Mouse (Mus musculus) liver, adult 2 months (tissue): ENCODE data around the gene Gm20503.

Experiments used
- CTCF ChIP-seq: fragments of 200-500 bp; IDR thresholded peaks from 2 replicates; pipeline ENCODE4 v1.5.1; 2011; ENCODE audit warnings: low read depth, low read length, control low read depth
- POLR2A ChIP-seq: fragments of 200-500 bp; IDR thresholded peaks from 2 replicates; pipeline ENCODE4 v1.6.1; 2011; ENCODE audit warnings: low read length, control low read depth; ENCODE audit not compliant: insufficient read depth; ENCODE audit errors: extremely low read depth

DNA sequence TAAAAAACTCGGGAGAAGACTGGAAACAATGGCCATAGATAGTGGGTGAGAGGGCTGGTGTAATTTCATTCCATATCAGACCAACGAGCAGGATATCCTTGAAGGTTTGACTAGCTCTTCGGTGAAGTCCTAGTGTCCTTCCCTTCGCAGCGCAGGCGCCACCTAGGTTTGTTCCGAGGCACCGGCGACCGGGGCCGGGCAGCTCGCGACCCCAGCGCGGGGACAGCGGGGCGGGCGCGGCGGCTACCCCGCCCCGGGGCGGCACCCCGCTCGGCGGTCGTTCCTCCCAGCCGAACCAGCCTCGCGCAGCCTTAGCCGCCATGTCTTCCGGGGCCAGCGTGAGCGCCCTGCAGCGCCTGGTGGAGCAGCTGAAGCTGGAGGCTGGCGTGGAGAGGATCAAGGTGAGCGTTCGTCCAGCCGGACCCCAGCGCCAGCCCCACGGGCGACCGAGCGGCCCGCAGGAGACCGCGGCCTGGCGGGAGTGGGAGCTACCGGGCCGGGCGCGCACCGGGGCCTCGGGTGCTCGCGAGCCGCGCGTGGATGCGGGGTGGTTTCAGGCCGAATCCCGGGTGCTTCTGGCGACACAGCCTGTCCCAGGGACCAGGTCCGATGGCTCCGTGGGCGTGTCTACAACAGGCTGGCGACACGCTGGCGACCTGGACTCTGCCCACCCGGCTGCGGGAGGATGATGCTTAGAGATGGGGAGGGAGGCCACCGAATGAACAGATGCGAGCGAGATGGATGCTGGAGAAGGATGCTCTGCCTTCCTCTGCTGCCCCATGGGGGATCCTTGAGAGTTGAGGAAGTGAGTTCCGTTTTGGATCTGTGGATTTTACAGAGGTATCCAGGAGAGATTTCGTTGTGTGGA, 32.1 kb downstream of the Gm20503 start, which contains the start of gene Gng10:
- TF ChIP-seq CTCF, result no peak; the same call in 1 of the 2 replicates
- no peak for TF ChIP-seq POLR2A
